Mouse (Mus musculus) midbrain, embryonic 15.5 days (tissue): ENCODE data around the gene March5. TPM values are rescaled to one million over a fixed set of nuclear protein-coding genes. Genes with fewer than 3 reads are reported as not detected.

Source experiments
- ATAC-seq: fragments of 200-750 bp; cut with Nextera tagmentation; replicated peaks from 2 replicates; pipeline ENCODE4 v1.8.0; 2017; ENCODE audit warnings: moderate TSS enrichment
- H3K27ac ChIP-seq: fragments of 300-500 bp; sonication (generic); 2 replicates; pipeline ENCODE4 v1.5.1; 2015; ENCODE audit warnings: mild to moderate bottlenecking, inconsistent platforms
- H3K27me3 ChIP-seq: fragments of 300-500 bp; sonication (generic); replicated peaks from 2 replicates; pipeline ENCODE4 v1.6.1; 2015; ENCODE audit warnings: inconsistent platforms
- H3K36me3 ChIP-seq: fragments of 300-500 bp; sonication (generic); replicated peaks from 2 replicates; pipeline ENCODE4 v1.6.1; 2015; ENCODE audit warnings: inconsistent platforms
- H3K4me1 ChIP-seq: fragments of 300-500 bp; sonication (generic); 2 replicates; pipeline ENCODE4 v1.6.1; 2015; ENCODE audit warnings: inconsistent platforms
- H3K4me2 ChIP-seq: fragments of 300-500 bp; sonication (generic); 2 replicates; pipeline ENCODE4 v1.6.1; 2015; ENCODE audit warnings: inconsistent platforms, mild to moderate bottlenecking, moderate library complexity
- H3K4me3 ChIP-seq: fragments of 300-500 bp; sonication (generic); 2 replicates; pipeline ENCODE4 v1.5.1; 2015; ENCODE audit warnings: mild to moderate bottlenecking, inconsistent platforms
- H3K9ac ChIP-seq: fragments of 300-500 bp; sonication (generic); 2 replicates; pipeline ENCODE4 v1.6.1; 2015; ENCODE audit warnings: mild to moderate bottlenecking, inconsistent platforms
- H3K9me3 ChIP-seq: fragments of 300-500 bp; sonication (generic); 2 replicates; pipeline ENCODE4 v1.6.1; 2016; ENCODE audit warnings: inconsistent platforms
- WGBS: fragments of 180-500 bp; shearing (Covaris S2); methylation state at CpG from one replicate; pipeline ENCODE4 v1.1.7; 2015; ENCODE audit warnings: mixed read lengths; 5-methylcytosine and 5-hydroxymethylcytosine counted together
- polyA plus RNA-seq: library from polyadenylated mRNA; unstranded; fragments of >200 nt; fragmentation: Nextera tagmentation; extraction: Ambion mirVana; gene quantifications from 2 replicates; pipeline ENCODE4 v1.2.1, GENCODE M21; 2015

March5 gene
- polyA plus RNA-seq, 1 experiment from 2014 or later = 103 TPM

DNA sequence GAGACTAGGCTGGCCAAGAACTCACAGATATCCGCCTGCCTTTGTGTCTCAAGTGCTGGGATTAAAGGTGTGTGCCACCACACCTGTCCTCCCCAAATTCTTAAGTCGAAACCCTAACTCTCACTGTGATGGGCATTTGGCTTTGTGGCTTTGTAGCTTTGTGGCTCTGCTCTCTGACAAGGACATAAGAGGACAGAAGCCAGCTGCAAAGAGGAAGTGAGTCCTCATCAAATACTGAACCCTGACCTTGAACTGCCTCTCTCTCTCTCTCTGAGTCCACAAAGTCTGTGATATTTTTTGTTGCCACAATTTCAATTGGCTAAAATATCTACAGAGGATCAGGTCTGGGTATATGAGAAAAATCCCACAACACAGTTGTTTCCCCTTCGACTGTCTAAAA lies 40.9 kb downstream of the March5 start:
- 88% methylated on average over 3 of the region's 3 CpGs for WGBS
- no peaks in the 10 kb centered on the region for H3K27me3 ChIP-seq
- no peak overlapping the region for H3K27ac ChIP-seq
- no peaks in the 10 kb centered on the region for H3K36me3 ChIP-seq
- no peak overlapping the region for H3K4me2 ChIP-seq
- H3K9ac ChIP-seq = no peak overlapping the region
- H3K4me1 ChIP-seq = no peaks in the 10 kb centered on the region
- no peak overlapping the region for H3K4me3 ChIP-seq
- H3K9me3 ChIP-seq = no peaks in the 10 kb centered on the region
- no peak for ATAC-seq

GRCm38 (mm10) chr19:37252104-37252503 lies 44.8 kb downstream of the March5 start:
- ATAC-seq = no peak
- no peak overlapping the region for H3K9ac ChIP-seq
- H3K4me2 ChIP-seq = no peak overlapping the region
- H3K27ac ChIP-seq = no peak overlapping the region
- H3K27me3 ChIP-seq = no peaks in the 10 kb centered on the region
- H3K4me1 ChIP-seq = no peaks in the 10 kb centered on the region
- H3K9me3 ChIP-seq = no peaks in the 10 kb centered on the region
- WGBS = 67% methylated on average over 6 of the region's 6 CpGs
- H3K4me3 ChIP-seq = no peak overlapping the region
- no peaks in the 10 kb centered on the region for H3K36me3 ChIP-seq

DNA sequence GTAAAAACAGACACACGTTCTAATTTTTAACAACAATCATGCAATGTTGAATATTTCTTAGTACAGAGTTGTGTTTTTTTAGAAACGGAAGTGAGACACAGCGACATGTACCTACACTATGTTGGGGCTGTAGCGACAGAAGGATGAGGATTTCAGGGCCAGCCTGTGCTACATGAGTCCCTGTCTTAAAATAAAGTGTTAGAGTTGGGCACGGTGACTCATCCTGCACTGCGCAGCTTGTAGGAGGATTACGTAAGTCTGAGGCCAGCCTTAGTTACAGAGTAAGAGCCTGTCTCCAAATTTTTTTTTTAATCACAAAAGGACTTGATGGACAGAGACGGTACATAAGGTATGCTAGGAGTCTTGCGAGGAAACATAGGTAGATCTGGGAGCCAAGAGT lies 48.0 kb downstream of the March5 start:
- Histone ChIP-seq H3K9me3 (no peaks in the 10 kb centered on the region), H3K27ac (no peak overlapping the region), H3K27me3 (no peaks in the 10 kb centered on the region), H3K36me3 (no peaks in the 10 kb centered on the region), H3K9ac (no peak overlapping the region), H3K4me2 (no peak overlapping the region), H3K4me3 (no peak overlapping the region), H3K4me1 (no peaks in the 10 kb centered on the region)
- WGBS = 91% methylated on average over 9 of the region's 9 CpGs
- ATAC-seq = no peak

GRCm38 (mm10) chr19:37262389-37262788 lies 55.0 kb downstream of the March5 start:
- ATAC-seq = no peak
- Histone ChIP-seq H3K4me1 (no peaks in the 10 kb centered on the region), H3K27ac (no peak overlapping the region), H3K9ac (no peak overlapping the region), H3K36me3 (no peaks in the 10 kb centered on the region), H3K9me3 (no peaks in the 10 kb centered on the region), H3K27me3 (no peaks in the 10 kb centered on the region), H3K4me2 (no peak overlapping the region), H3K4me3 (no peak overlapping the region)
- WGBS = 72% methylated on average over 4 of the region's 4 CpGs

DNA sequence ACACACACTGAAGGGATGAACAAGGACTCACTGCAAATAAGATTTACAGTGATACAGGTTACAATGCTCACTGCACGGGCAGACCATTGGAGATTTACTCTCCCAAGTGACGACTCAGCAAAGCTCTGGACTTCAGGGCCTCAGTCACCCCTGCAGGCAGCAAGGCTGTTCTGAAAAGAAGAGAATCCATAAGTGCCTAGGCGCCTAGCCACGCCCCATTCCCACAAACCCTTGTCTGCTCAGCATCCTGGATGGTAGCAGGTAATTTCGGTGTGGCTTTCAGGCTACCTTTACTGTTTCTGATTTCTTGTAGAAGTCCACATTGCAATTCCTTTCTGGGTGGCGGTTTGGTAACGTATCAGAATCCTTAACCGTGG lies 56.2 kb downstream of the March5 start:
- Histone ChIP-seq H3K27ac (no peak overlapping the region), H3K36me3 (no peaks in the 10 kb centered on the region), H3K4me1 (no peaks in the 10 kb centered on the region), H3K9ac (no peak overlapping the region), H3K4me2 (no peak overlapping the region), H3K4me3 (no peak overlapping the region), H3K27me3 (no peaks in the 10 kb centered on the region), H3K9me3 (no peaks in the 10 kb centered on the region)
- ATAC-seq = no peak
- 65% methylated on average over 8 of the region's 8 CpGs for WGBS

DNA sequence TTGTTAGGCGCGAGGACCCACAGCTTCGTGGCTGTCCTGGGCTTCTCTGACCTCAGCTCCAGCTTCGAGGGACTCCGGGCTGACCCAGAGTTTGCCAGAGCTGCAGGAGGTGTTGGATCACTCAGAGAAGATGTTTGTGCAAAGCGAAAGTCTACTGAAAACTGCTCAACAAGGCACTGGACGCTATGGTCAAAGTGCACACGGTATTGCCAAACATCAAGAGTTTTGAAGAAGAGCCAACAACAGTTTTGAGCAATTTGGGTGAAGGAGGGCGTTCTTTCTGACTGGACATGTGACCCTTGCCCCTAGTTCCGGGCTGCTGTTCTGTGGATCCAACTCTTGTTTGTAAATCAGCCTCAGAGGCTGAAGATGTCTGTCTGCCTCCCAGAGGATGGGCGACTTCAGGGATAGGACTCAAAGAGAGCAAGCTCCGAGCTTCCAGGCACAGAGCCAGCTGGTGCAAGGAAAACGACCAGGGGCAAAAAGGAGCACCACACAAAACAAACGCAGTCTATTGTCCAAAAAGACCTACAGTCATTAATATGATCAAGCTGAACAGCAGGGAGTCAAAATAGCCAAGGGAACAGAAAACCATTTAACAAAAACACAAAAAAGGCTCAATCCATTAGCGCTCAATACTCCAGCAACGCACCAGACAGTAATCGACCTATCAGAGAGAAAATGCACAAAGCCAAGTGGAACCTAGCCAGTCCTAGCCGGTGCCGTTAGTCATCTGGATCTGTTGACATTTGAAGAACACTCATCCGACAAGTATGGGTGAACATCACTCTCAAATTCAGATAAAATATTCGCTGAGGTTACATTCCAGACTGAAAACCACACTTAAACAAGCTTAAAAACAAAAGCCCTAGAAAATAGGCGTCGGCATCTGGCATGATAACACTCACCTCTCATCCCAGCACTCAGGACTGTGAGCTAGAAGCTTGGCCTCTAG lies 56.9 kb downstream of the March5 start:
- Histone ChIP-seq H3K4me2 (no peak overlapping the region), H3K9ac (no peak overlapping the region), H3K4me3 (no peak overlapping the region), H3K4me1 (no peaks in the 10 kb centered on the region), H3K27ac (no peak overlapping the region), H3K36me3 (no peaks in the 10 kb centered on the region), H3K9me3 (no peaks in the 10 kb centered on the region), H3K27me3 (no peaks in the 10 kb centered on the region)
- WGBS = 54% methylated on average over 23 of the region's 23 CpGs
- ATAC-seq = no peak

GRCm38 (mm10) chr19:37265333-37266103 lies 58.2 kb downstream of the March5 start:
- H3K4me1 ChIP-seq = no peaks in the 10 kb centered on the region
- H3K4me3 ChIP-seq = no peak overlapping the region
- no peak overlapping the region for H3K27ac ChIP-seq
- no peaks in the 10 kb centered on the region for H3K9me3 ChIP-seq
- H3K27me3 ChIP-seq = no peaks in the 10 kb centered on the region
- ATAC-seq = peak; percentile 93
- H3K9ac ChIP-seq = no peak overlapping the region
- WGBS = 36% methylated on average over 10 of the region's 10 CpGs
- 0 out of 2 replicates have a peak, but pooled peaks cover 3% of the 10 kb centered on the region for H3K36me3 ChIP-seq
- H3K4me2 ChIP-seq = no peak overlapping the region; the same call in 1 of the 2 replicates

- no peaks in the 10 kb centered on the region for H3K27me3 ChIP-seq
- ATAC-seq = no peak
- no peak overlapping the region for H3K27ac ChIP-seq
- H3K9me3 ChIP-seq = no peaks in the 10 kb centered on the region
- 91% methylated on average over 16 of the region's 16 CpGs for WGBS
- H3K4me3 ChIP-seq = no peak overlapping the region
- H3K36me3 ChIP-seq = 0 out of 2 replicates have a peak, but pooled peaks cover 3% of the 10 kb centered on the region
- H3K4me2 ChIP-seq = no peak overlapping the region
- H3K9ac ChIP-seq = no peak overlapping the region
- H3K4me1 ChIP-seq = no peaks in the 10 kb centered on the region
Measured at GRCm38 (mm10) chr19:37269106-37269505, 61.8 kb downstream of the March5 start.

Other genes starting within 250 kb of the March5 start
- 14.1 and 15.1 TPM in 2 replicates for gene Cpeb3, start 1.1 kb downstream of the March5 start, polyA plus RNA-seq
- 37.8 and 39.0 TPM in 2 replicates for gene Ide, start 130.3 kb downstream of the March5 start, polyA plus RNA-seq
- 8.4 and 11.3 TPM in 2 replicates for gene Kif11, start 168.9 kb downstream of the March5 start, polyA plus RNA-seq
- 5.1 and 5.2 TPM in 2 replicates for gene Hhex, start 227.3 kb downstream of the March5 start, polyA plus RNA-seq